Mouse (Mus musculus): ENCODE measurements at regions not wholly inside any gene's neighbourhood (a gene's known extent, or its start where the extent isn't known, plus 50 kb on each side); places are given as distances from the start of the nearest gene placed in this dataset.
A peak's percentile ranks its signal among the peaks of the same experiment; 100 is the strongest.

- no peak for DNase-seq
Measured at GRCm38 (mm10) chr4:56134350-56134749, 602.1 kb upstream of the Klf4 start.

- no peak for DNase-seq
Measured at GRCm38 (mm10) chr4:56127730-56128482, 595.6 kb upstream of the Klf4 start.

- no peak for DNase-seq
Measured at GRCm38 (mm10) chr4:56124515-56124914, 592.2 kb upstream of the Klf4 start.

- no peak for DNase-seq
Measured at GRCm38 (mm10) chr4:56122198-56122597, 589.9 kb upstream of the Klf4 start.

GRCm38 (mm10) chr4:56121664-56122063 lies 589.4 kb upstream of the Klf4 start:
- DNase-seq, result no peak

- no peak for DNase-seq
Measured at GRCm38 (mm10) chr4:56120357-56120756, 588.1 kb upstream of the Klf4 start.

GRCm38 (mm10) chr4:56113701-56114196 lies 581.5 kb upstream of the Klf4 start:
- DNase-seq, result peak; percentile 7

- no peak for DNase-seq
Measured at GRCm38 (mm10) chr4:56112931-56113700, 580.9 kb upstream of the Klf4 start.

- DNase-seq, result no peak
Measured at GRCm38 (mm10) chr4:56106962-56107361, 574.7 kb upstream of the Klf4 start.

- DNase-seq, result no peak
Measured at GRCm38 (mm10) chr4:56102314-56102713, 570.0 kb upstream of the Klf4 start.

- peak; percentile 31 for DNase-seq
Measured at GRCm38 (mm10) chr4:56090796-56091195, 558.5 kb upstream of the Klf4 start.

- DNase-seq, result peak; percentile 51
Measured at GRCm38 (mm10) chr4:56088701-56089100, 556.4 kb upstream of the Klf4 start.

GRCm38 (mm10) chr4:56086306-56086705 lies 554.0 kb upstream of the Klf4 start:
- no peak for DNase-seq

- DNase-seq, result no peak
Measured at GRCm38 (mm10) chr4:56084205-56084604, 551.9 kb upstream of the Klf4 start.

- DNase-seq, result no peak
Measured at GRCm38 (mm10) chr4:56082411-56082810, 550.1 kb upstream of the Klf4 start.

- DNase-seq, result no peak
Measured at GRCm38 (mm10) chr4:56080960-56081359, 548.7 kb upstream of the Klf4 start.

- DNase-seq, result no peak
Measured at GRCm38 (mm10) chr4:56070664-56071334, 538.5 kb upstream of the Klf4 start.

- no peak for DNase-seq
Measured at GRCm38 (mm10) chr4:56068859-56069258, 536.6 kb upstream of the Klf4 start.

GRCm38 (mm10) chr4:56064657-56065056 lies 532.4 kb upstream of the Klf4 start:
- no peak for DNase-seq

- DNase-seq, result no peak
Measured at GRCm38 (mm10) chr4:56051792-56052380, 519.6 kb upstream of the Klf4 start.

- DNase-seq, result no peak
Measured at GRCm38 (mm10) chr4:56039327-56039726, 507.1 kb upstream of the Klf4 start.

GRCm38 (mm10) chr4:56036334-56036733 lies 504.1 kb upstream of the Klf4 start:
- DNase-seq, result no peak

GRCm38 (mm10) chr4:56035543-56035942 lies 503.3 kb upstream of the Klf4 start:
- DNase-seq, result no peak

Measured in cerebellum, adult 8-10 months (tissue).